Mouse (Mus musculus) stomach, embryonic 14.5 days (tissue): ENCODE results near the gene Gm9970. TPM values are rescaled to one million over a fixed set of nuclear protein-coding genes. Genes with fewer than 3 reads are reported as not detected.

ENCODE experiments used
- ATAC-seq: fragments of 200-750 bp; cut with Nextera tagmentation; 2 replicates; pipeline ENCODE4 v1.8.0; 2017; ENCODE audit warnings: low read depth, moderate TSS enrichment; ENCODE audit not compliant: insufficient number of reproducible peaks, insufficient read depth, low FRiP score
- H3K27ac ChIP-seq: fragments of 300-500 bp; sonication (generic); 2 replicates; pipeline ENCODE4 v1.5.1; 2014; ENCODE audit warnings: mild to moderate bottlenecking, low read length, moderate library complexity, mixed read lengths
- H3K27me3 ChIP-seq: fragments of 300-500 bp; sonication (generic); 2 replicates; pipeline ENCODE4 v1.6.1; 2014; ENCODE audit warnings: low read length, control low read depth, mixed read lengths; ENCODE audit not compliant: control insufficient read depth, insufficient read depth
- H3K36me3 ChIP-seq: fragments of 300-500 bp; sonication (generic); 2 replicates; pipeline ENCODE4 v1.6.1; 2014; ENCODE audit warnings: mild to moderate bottlenecking, control low read depth, low read length, moderate library complexity, mixed read lengths; ENCODE audit not compliant: control insufficient read depth, insufficient read depth
- H3K4me1 ChIP-seq: fragments of 300-500 bp; sonication (generic); 2 replicates; pipeline ENCODE4 v1.6.1; 2014; ENCODE audit warnings: low read length, control low read depth, mixed read lengths; ENCODE audit not compliant: control insufficient read depth, insufficient read depth
- H3K4me2 ChIP-seq: fragments of 300-500 bp; sonication (generic); replicated peaks from 2 replicates; pipeline ENCODE4 v1.6.1; 2014; ENCODE audit warnings: low read depth, low read length, control low read depth
- H3K4me3 ChIP-seq: fragments of 300-500 bp; sonication (generic); 2 replicates; pipeline ENCODE4 v1.5.1; 2014; ENCODE audit warnings: low read depth, low read length, control low read depth
- H3K9ac ChIP-seq: fragments of 300-500 bp; sonication (generic); replicated peaks from 2 replicates; pipeline ENCODE4 v1.6.1; 2014; ENCODE audit warnings: low read depth, mild to moderate bottlenecking, control low read depth, low read length, moderate library complexity, mixed read lengths
- H3K9me3 ChIP-seq: fragments of 300-500 bp; sonication (generic); 2 replicates; pipeline ENCODE4 v1.6.1; 2016; ENCODE audit warnings: low read depth, low read length, control low read depth; ENCODE audit not compliant: control insufficient read depth
- WGBS: fragments of 180-500 bp; shearing (Covaris S2); extraction: QIAGEN DNeasy Blood & Tissue Kit; methylation state at CpG from one replicate; pipeline ENCODE4 v1.1.7; 2014; 5-methylcytosine and 5-hydroxymethylcytosine counted together
- polyA plus RNA-seq: library from polyadenylated mRNA; unstranded; fragments of >200 nt; fragmentation: Nextera tagmentation; extraction: Ambion mirVana; gene quantifications from 2 replicates; pipeline ENCODE4 v1.2.1, GENCODE M21; 2014

Gene Gm9970
- polyA plus RNA-seq: 0.51 and 1.0 TPM in 2 replicates

- under 1% methylated on average over 94 of the region's 103 CpGs for WGBS
- Histone ChIP-seq H3K4me3 (peak within 1 kb of the TSS; percentile 91), H3K9me3 (no peaks in the 10 kb centered on the region), H3K9ac (peak within 1 kb of the TSS; percentile 99), H3K4me2 (peak within 1 kb of the TSS; percentile 71), H3K27ac (peak within 1 kb of the TSS; percentile 98), H3K36me3 (peaks cover 23% of the 10 kb centered on the region), H3K4me1 (peaks cover 5% of the 10 kb centered on the region; the same call in 1 of the 2 replicates), H3K27me3 (no peaks in the 10 kb centered on the region)
- ATAC-seq: peak; percentile 98
These were observed at the start of gene Gm9970, which contains the start of gene Nrbp1 for GRCm38 (mm10) chr5:31240637-31241521. Gene Gm9970, minus strand, starts transcription at chr5:31241232. Gene Nrbp1, plus strand, starts transcription at chr5:31240864.

GRCm38 (mm10) chr5:31289626-31290230 is 48.7 kb upstream of the Gm9970 start:
- no peaks in the 10 kb centered on the region for H3K9me3 ChIP-seq
- no peak for ATAC-seq
- H3K4me3 ChIP-seq: 0 out of 2 replicates have a peak overlapping the region, but pooled peaks have one; percentile 50

GRCm38 (mm10) chr5:31288655-31289054 is 47.6 kb upstream of the Gm9970 start:
- H3K27me3 ChIP-seq: no peaks in the 10 kb centered on the region
- H3K4me3 ChIP-seq: no peak overlapping the region
- WGBS: 76% methylated on average over 3 of the region's 3 CpGs
- no peaks in the 10 kb centered on the region for H3K9me3 ChIP-seq
- peaks cover 24% of the 10 kb centered on the region; the same call in 1 of the 2 replicates for H3K36me3 ChIP-seq
- no peak overlapping the region for H3K27ac ChIP-seq
- no peak for ATAC-seq
- H3K4me1 ChIP-seq: peaks cover 6% of the 10 kb centered on the region; the same call in 1 of the 2 replicates
- H3K9ac ChIP-seq: no peak overlapping the region
- H3K4me2 ChIP-seq: no peak overlapping the region

More at GRCm38 (mm10) chr5:31289626-31290230, 48.7 kb upstream of the Gm9970 start:
- 0 out of 2 replicates have a peak overlapping the region, but pooled peaks have one; percentile 38 for H3K9ac ChIP-seq
- peaks cover 16% of the 10 kb centered on the region; the same call in 1 of the 2 replicates for H3K36me3 ChIP-seq
- H3K27ac ChIP-seq: no peak overlapping the region
- peak overlapping the region; percentile 68 for H3K4me2 ChIP-seq
- peaks cover 10% of the 10 kb centered on the region; the same call in 1 of the 2 replicates for H3K4me1 ChIP-seq
- H3K27me3 ChIP-seq: no peaks in the 10 kb centered on the region
- whole genome bisulfite sequencing: 72% methylated on average over 3 of the region's 3 CpGs

- Histone ChIP-seq H3K9me3 (no peaks in the 10 kb centered on the region), H3K27ac (no peak overlapping the region), H3K27me3 (no peaks in the 10 kb centered on the region), H3K4me1 (peaks cover 6% of the 10 kb centered on the region; the same call in 1 of the 2 replicates), H3K36me3 (peaks cover 22% of the 10 kb centered on the region; the same call in 1 of the 2 replicates), H3K4me3 (no peak overlapping the region), H3K9ac (no peak overlapping the region), H3K4me2 (no peak overlapping the region)
- no peak for ATAC-seq
- 77% methylated on average over 4 of the region's 4 CpGs for WGBS
These were observed 47.2 kb upstream of the Gm9970 start for GRCm38 (mm10) chr5:31288225-31288624.

GRCm38 (mm10) chr5:31279245-31279988 is 38.4 kb upstream of the Gm9970 start:
- Histone ChIP-seq H3K36me3 (peaks cover 46% of the 10 kb centered on the region), H3K4me3 (no peak overlapping the region), H3K27me3 (no peaks in the 10 kb centered on the region), H3K27ac (no peak overlapping the region), H3K9ac (no peak overlapping the region), H3K4me2 (no peak overlapping the region), H3K4me1 (no peaks in the 10 kb centered on the region), H3K9me3 (no peaks in the 10 kb centered on the region)
- 86% methylated on average over 20 of the region's 20 CpGs for WGBS
- ATAC-seq: no peak

- H3K27ac ChIP-seq: no peak overlapping the region
- peaks cover 20% of the 10 kb centered on the region; the same call in 1 of the 2 replicates for H3K36me3 ChIP-seq
- WGBS: 86% methylated on average over 6 of the region's 6 CpGs
These were observed 32.0 kb upstream of the Gm9970 start for GRCm38 (mm10) chr5:31273018-31273417.

GRCm38 (mm10) chr5:31267686-31268085 is 26.7 kb upstream of the Gm9970 start:
- ATAC-seq: no peak
- no peak overlapping the region for H3K27ac ChIP-seq
- H3K36me3 ChIP-seq: peaks cover 41% of the 10 kb centered on the region
- no peak overlapping the region for H3K9ac ChIP-seq
- no peak overlapping the region for H3K4me3 ChIP-seq
- H3K4me1 ChIP-seq: no peaks in the 10 kb centered on the region
- 92% methylated on average over 6 of the region's 6 CpGs for WGBS
- H3K27me3 ChIP-seq: no peaks in the 10 kb centered on the region
- no peak overlapping the region for H3K4me2 ChIP-seq
- no peaks in the 10 kb centered on the region for H3K9me3 ChIP-seq

More at GRCm38 (mm10) chr5:31273018-31273417, 32.0 kb upstream of the Gm9970 start:
- no peaks in the 10 kb centered on the region for H3K27me3 ChIP-seq
- no peak overlapping the region for H3K4me2 ChIP-seq
- no peaks in the 10 kb centered on the region for H3K4me1 ChIP-seq
- no peak overlapping the region for H3K9ac ChIP-seq
- no peaks in the 10 kb centered on the region for H3K9me3 ChIP-seq
- ATAC-seq: no peak
- H3K4me3 ChIP-seq: no peak overlapping the region

GRCm38 (mm10) chr5:31266101-31266500 is 25.1 kb upstream of the Gm9970 start:
- 89% methylated on average over 7 of the region's 7 CpGs for WGBS
- H3K9me3 ChIP-seq: no peaks in the 10 kb centered on the region
- H3K27me3 ChIP-seq: no peaks in the 10 kb centered on the region
- peaks cover 45% of the 10 kb centered on the region for H3K36me3 ChIP-seq
- H3K4me2 ChIP-seq: no peak overlapping the region
- no peak overlapping the region for H3K9ac ChIP-seq
- no peak for ATAC-seq
- H3K4me1 ChIP-seq: no peaks in the 10 kb centered on the region
- no peak overlapping the region for H3K27ac ChIP-seq
- H3K4me3 ChIP-seq: no peak overlapping the region
